Mouse (Mus musculus) kidney, adult 11 months (tissue): Measurements from ENCODE around the gene Lcp2.

Source experiments
- DNase-seq: peaks from one replicate; pipeline ENCODE4 v3.0.0; 2022

Gene Lcp2

GRCm38 (mm10) chr11:34046767-34047541 lies at the start of gene Lcp2:
Gene Lcp2 (plus strand): TSS chr11:34046920.
- no peak for DNase-seq

- DNase-seq: no peak
Measured at GRCm38 (mm10) chr11:33998244-33998643, 48.5 kb upstream of the Lcp2 start.

GRCm38 (mm10) chr11:34000416-34000815 lies 46.3 kb upstream of the Lcp2 start:
- no peak for DNase-seq

DNA sequence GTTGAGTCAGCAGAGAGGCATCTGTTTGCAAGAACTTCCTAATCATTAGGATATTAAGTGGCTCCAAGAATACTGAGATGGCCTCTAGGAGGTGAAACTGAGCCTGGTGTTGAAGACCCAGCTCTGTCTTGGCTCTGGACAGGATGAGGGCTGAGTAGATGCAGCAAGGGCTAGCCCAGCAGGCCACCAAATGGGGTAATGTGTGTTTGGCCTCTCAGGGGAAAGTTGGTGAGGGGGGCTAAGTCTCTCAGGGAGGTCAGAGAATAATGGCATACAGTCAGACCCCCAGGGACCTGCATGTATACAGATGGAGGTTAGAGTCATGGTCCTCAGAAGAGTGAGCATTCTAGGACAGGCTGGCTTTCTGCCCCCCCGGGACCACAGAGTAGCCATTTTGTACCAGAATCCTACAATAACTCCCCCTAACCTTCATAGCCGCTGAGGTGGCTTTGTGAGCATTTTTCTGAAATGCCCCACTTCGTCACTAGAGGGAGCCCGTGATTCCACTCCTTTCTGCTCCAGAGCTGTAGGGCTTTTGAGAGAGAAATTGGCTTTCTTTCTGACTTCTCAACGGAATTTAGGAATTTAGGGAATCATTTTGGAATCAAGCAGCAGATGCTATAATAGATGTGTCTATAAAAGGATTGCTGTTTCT lies 44.7 kb upstream of the Lcp2 start:
- DNase-seq: no peak

DNA sequence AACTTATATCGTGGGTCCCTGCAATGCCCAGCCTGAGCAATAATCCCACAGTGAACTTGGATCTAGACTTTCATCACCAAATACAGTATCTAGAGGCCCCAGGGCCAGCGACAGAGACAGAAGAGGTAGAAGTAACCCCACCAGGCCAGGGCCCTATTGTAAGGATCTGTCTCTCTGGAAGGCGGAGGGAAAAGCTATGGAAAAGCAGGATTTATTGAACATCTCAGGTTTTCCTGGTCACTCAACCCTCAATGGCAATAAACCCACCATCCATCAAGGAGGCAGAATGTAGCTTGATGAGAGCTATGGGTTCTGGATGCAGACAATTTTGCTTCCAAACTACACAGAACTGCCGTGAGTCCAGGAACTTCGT lies 44.1 kb upstream of the Lcp2 start:
- DNase-seq: no peak

DNA sequence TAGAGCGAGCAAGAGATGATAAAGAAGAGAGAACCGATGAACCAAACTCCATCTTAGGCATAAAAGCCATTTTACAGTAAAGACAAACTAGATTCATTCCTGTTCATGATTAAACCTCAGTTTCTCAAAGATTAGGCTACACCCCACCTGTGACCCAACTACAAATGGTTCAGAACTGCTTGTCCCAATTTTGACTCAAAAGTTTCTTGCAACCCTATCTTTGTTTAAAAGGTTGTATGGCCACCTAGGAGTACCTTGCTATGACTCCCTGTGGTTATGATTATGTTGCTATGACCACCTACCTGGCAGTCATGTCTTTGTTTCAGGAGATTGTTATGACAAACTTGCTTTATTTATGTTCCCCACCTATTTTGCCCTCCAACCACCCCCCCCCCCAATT lies 39.1 kb upstream of the Lcp2 start:
- DNase-seq: no peak

DNA sequence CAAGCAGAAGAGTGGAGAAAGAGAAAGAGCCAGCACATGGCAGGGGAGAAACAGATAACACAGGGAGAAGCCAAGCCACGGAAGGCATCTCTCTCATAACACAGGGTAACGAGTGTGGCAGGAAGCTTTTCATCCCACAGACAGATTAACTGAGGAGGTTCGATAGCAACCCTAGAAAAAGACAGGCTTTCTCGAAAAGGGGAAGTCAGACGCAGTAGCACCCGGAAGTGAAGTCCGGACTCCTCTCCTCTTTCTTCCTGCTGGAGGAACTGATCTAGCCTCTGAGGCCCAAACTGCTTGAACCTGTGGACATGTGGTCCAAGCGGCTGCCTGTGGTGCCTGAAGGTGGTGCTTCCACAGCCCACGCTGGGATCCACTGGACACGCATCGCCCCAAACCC lies 38.5 kb upstream of the Lcp2 start:
- no peak for DNase-seq

DNA sequence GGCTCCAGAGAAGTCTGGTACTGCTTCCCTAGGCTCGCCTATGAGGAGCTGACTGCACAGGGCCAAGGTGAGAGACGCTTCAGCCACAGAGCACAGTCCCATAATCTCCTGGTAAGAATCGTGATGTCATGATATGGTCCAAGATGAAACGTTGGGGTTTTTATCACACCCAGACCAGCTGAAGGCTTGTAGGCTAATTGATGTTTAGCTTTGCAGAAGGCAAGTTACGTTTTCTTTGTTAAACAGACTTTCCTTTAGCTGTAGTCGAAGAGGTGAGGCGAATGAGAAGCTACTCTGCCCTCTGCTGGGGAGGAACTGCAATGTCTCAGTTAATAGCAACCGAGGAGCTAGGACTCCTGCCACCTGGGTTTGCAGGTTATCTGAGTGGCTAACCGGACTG lies 38.0 kb upstream of the Lcp2 start:
- peak; percentile 13 for DNase-seq

DNA sequence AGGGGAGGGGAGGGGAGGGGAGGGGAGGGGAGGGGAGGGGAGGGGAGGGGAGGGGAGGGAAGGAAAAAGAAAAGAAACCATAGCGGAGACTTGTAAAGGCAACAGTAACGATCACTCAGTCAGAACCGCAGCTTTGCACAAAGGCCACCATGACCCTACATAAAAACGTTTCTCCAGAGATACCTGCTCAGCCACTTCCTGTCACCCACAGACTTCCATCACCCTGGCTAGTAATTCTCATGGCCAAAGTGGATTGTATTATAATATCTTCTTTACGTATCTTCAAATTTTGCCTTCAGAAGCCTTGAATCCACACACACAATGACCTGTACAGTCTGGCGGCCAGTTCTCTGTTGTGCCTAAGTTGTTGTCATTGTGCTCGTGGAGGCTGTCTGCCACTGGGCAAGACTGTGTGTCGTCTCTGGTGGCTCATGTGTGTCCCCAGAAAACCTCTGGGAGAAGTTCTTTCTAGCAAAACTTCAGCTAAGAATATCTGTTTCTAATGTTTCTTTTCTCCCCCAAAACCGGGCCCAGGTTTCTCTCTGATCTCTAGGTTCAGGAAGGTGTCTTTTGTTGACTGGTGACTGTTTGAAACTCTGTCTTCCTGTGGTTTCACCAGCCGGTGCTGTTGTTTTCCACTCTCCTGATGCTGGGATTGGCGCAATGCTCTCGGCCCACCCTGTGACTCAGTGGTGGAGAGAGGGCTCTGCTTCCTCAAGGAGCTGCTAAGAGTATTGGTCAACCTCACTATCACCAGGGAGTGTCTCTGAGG lies 37.2 kb upstream of the Lcp2 start:
- no peak for DNase-seq

GRCm38 (mm10) chr11:34010133-34010858 lies 36.4 kb upstream of the Lcp2 start:
- no peak for DNase-seq

DNA sequence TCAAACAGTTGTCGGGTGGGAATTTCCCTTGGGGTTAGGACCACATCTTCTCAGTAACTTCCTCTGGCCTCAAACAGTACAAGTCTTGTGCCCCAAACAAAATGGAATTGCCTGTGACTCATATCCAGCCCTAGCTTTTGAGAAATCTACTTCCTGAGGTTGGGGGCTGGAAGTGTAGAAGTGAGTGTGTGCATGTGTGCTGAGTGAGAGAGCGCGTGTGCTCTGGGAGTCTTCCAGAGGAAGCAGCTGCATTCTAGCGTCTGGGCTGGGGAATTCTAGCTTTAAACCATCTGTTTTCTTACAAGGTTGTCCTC lies 35.9 kb upstream of the Lcp2 start:
- no peak for DNase-seq

DNA sequence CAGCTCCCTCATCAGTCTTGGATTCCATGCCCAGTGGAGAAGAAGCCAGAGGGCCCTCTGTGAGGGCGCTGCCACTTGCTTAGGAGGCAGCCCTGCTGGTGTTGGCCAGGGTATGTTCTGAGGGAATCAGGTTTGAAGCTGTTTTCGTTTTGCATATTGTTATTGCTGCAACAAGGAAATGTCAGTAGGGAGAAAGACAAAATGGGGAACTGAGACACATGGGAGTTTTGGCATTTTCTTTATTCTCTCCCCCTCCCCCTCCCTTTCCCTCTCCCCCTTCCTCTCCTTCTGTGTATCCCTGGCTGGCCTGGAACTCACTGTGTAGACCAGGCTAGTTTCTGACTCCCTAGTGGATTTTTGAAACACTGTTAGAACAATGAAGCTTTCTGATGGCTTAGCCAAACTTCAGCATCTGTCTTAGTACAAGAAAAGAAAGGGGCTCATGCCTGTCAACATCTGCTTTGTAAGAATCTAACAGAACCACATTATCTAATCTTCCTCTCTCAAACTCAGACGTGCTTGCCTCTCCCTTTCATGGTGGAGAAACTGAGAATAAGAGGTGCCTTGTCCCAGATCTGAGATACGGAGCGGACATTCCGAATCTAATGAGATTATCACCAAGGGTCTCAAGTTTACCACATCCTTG lies 34.6 kb upstream of the Lcp2 start:
- no peak for DNase-seq

- DNase-seq: no peak
Measured at GRCm38 (mm10) chr11:34025091-34025490, 21.6 kb upstream of the Lcp2 start.

GRCm38 (mm10) chr11:34029658-34030057 lies 17.1 kb upstream of the Lcp2 start:
- no peak for DNase-seq

- DNase-seq: peak; percentile 9
Measured at GRCm38 (mm10) chr11:34031015-34031805, 15.5 kb upstream of the Lcp2 start.

- no peak for DNase-seq
Measured at GRCm38 (mm10) chr11:34034008-34034505, 12.7 kb upstream of the Lcp2 start.

GRCm38 (mm10) chr11:34034794-34035193 lies 11.9 kb upstream of the Lcp2 start:
- DNase-seq: no peak

- DNase-seq: no peak
Measured at GRCm38 (mm10) chr11:34035909-34036658, 10.6 kb upstream of the Lcp2 start.

- DNase-seq: no peak
Measured at GRCm38 (mm10) chr11:34040061-34040460, 6.7 kb upstream of the Lcp2 start.

- no peak for DNase-seq
Measured at GRCm38 (mm10) chr11:34042808-34043207, 3.9 kb upstream of the Lcp2 start.

DNA sequence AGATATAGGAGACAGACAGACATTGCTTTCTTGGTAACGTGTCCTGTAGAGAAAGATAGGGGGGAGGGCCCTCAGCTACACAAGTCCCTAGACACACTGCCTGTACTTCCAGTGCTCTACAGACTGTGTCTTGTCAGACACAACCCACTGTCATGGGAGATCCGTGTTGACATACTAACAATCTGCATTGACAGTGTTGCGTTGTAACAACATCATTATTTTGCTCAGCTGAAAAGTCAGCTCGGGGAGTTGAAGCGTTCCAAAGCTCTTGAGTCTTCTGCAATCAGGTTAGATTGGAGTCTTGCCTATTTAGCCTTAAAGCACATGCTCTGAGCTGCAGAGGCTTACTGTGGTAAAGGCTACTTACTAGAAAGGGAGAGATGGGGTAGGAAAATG lies 820 bp downstream of the Lcp2 start:
- no peak for DNase-seq
